Mouse (Mus musculus) heart, postnatal 0 days (tissue): ENCODE measurements around the gene Nmrk2.

Experiments
- CTCF ChIP-seq: IDR thresholded peaks from 2 replicates; pipeline ENCODE4 v1.5.1; 2016; ENCODE audit warnings: antibody characterized with exemption, control low read depth, low read depth
- EP300 ChIP-seq: IDR thresholded peaks from 2 replicates; pipeline ENCODE4 v1.6.1; 2016; ENCODE audit warnings: antibody characterized with exemption, low read depth

DNA sequence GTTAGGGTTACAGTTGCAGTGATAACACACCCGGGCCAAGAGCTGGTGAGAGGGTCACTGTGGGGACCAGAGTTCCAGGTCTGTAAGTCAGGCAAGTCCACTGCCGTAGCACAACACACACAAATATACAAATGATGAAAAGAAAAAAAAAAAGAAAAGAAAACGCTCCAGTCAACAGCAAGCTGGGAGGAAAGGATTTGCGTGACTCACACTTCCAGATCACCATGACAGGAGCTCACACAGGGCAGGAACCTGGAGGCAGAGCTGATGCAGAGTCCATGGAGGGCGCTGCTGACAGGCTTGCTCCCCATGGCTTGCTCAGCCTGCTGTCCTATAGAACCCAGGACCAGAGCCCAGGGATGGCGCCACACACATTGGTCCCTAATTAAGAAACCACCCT, 32.4 kb upstream of the Nmrk2 start:
- TF ChIP-seq CTCF = no peak
- no peak for TF ChIP-seq EP300
